Mouse (Mus musculus): ENCODE data around the gene Slc51a.

- TF ChIP-seq CTCF (IDR thresholded peaks at IDR 0.05) (no peak), EP300 (IDR thresholded peaks at IDR 0.05) (no peak)
These were observed 20.9 kb upstream of the Slc51a start for GRCm38 (mm10) chr16:32508506-32509065.
